Mouse (Mus musculus) spleen, adult 2 months (tissue): ENCODE measurements around the gene Pacsin2.

Experiments
- CTCF ChIP-seq: fragments of 200-500 bp; IDR thresholded peaks from 2 replicates; pipeline ENCODE4 v1.5.1; 2011; ENCODE audit warnings: mild to moderate bottlenecking, inconsistent platforms; ENCODE audit not compliant: insufficient read depth, insufficient read length, insufficient replicate concordance; ENCODE audit errors: extremely low read depth
- POLR2A ChIP-seq: fragments of 200-500 bp; IDR thresholded peaks from 2 replicates; pipeline ENCODE4 v1.6.1; 2011; ENCODE audit warnings: low read depth, low read length, inconsistent platforms

- TF ChIP-seq CTCF (no peak), POLR2A (no peak)
Measured at GRCm38 (mm10) chr15:83440726-83441125, 23.7 kb downstream of the Pacsin2 start.
